Mouse (Mus musculus): ENCODE data around the gene Akr1c19. TPM values are rescaled to one million over a fixed set of nuclear protein-coding genes. Genes with fewer than 3 reads are reported as not detected.
A peak's percentile ranks its signal among the peaks of the same experiment; 100 is the strongest.

The Akr1c19 gene
- polyA plus RNA-seq, 1 experiment from 2014 or later = 3.5 TPM

GRCm38 (mm10) chr13:4279284-4279683 lies 50.8 kb downstream of the Akr1c19 start, which contains the start of gene Akr1c12:
Gene Akr1c12, minus strand, starts transcription at chr13:4279433.
- Histone ChIP-seq H3K36me3 (no peaks in the 10 kb centered on the region), H3K4me3 (replicated peaks) (no peak within 1 kb of the TSS), H3K4me2 (replicated peaks) (no peak within 1 kb of the TSS), H3K9me3 (no peaks in the 10 kb centered on the region), H3K4me1 (replicated peaks) (no peaks in the 10 kb centered on the region), H3K27me3 (no peaks in the 10 kb centered on the region), H3K9ac (replicated peaks) (no peak within 1 kb of the TSS), H3K27ac (no peak within 1 kb of the TSS)
- ATAC-seq = no peak
- WGBS = 86% methylated on average over 4 of the region's 4 CpGs

GRCm38 (mm10) chr13:4281471-4282412 lies 53.2 kb downstream of the Akr1c19 start:
- Histone ChIP-seq H3K27me3 (no peaks in the 10 kb centered on the region), H3K27ac (no peak overlapping the region), H3K4me2 (replicated peaks) (no peak overlapping the region), H3K9ac (replicated peaks) (no peak overlapping the region), H3K9me3 (no peaks in the 10 kb centered on the region), H3K4me1 (replicated peaks) (no peaks in the 10 kb centered on the region), H3K36me3 (no peaks in the 10 kb centered on the region), H3K4me3 (replicated peaks) (no peak overlapping the region)
- ATAC-seq = peak; percentile 67
- 37% methylated on average over 7 of the region's 7 CpGs for WGBS

GRCm38 (mm10) chr13:4296991-4297390 lies 68.5 kb downstream of the Akr1c19 start:
- Histone ChIP-seq H3K27ac (no peak overlapping the region), H3K27me3 (no peaks in the 10 kb centered on the region), H3K9me3 (no peaks in the 10 kb centered on the region), H3K4me3 (replicated peaks) (no peak overlapping the region), H3K9ac (replicated peaks) (no peak overlapping the region), H3K4me2 (replicated peaks) (no peak overlapping the region), H3K36me3 (no peaks in the 10 kb centered on the region), H3K4me1 (replicated peaks) (no peaks in the 10 kb centered on the region)
- 95% methylated on average over 4 of the region's 4 CpGs for WGBS
- ATAC-seq = no peak

Other genes starting within 250 kb of the Akr1c19 start
- gene Akr1c14, start 179.7 kb upstream of the Akr1c19 start, polyA plus RNA-seq (2015; fragmentation: Nextera tagmentation; extraction: Ambion mirVana) = 0.24 and 0.39 TPM in 2 replicates
- gene Akr1c18, start 78.0 kb upstream of the Akr1c19 start, polyA plus RNA-seq (2015; fragmentation: Nextera tagmentation; extraction: Ambion mirVana) = not detected in 2 replicates
- gene Akr1c13, start 37.5 kb upstream of the Akr1c19 start, polyA plus RNA-seq (2015; fragmentation: Nextera tagmentation; extraction: Ambion mirVana) = 1.3 and 1.6 TPM in 2 replicates
- gene Akr1c12, start 50.7 kb downstream of the Akr1c19 start, polyA plus RNA-seq (2015; fragmentation: Nextera tagmentation; extraction: Ambion mirVana) = not detected in 2 replicates
- not detected in 2 replicates for gene Akr1c6, start 205.6 kb downstream of the Akr1c19 start, polyA plus RNA-seq (2015; fragmentation: Nextera tagmentation; extraction: Ambion mirVana)

All from midbrain, embryonic 13.5 days (tissue).